Mouse (Mus musculus) lung, embryonic 15.5 days (tissue): ENCODE measurements around the gene Gm44503. TPM values are rescaled to one million over a fixed set of nuclear protein-coding genes. Genes with fewer than 3 reads are reported as not detected.

Source experiments
- ATAC-seq: fragments of 200-750 bp; cut with Nextera tagmentation; 2 replicates; pipeline ENCODE4 v1.8.0; 2017; ENCODE audit warnings: moderate number of reproducible peaks, borderline replicate concordance; ENCODE audit not compliant: low FRiP score, low TSS enrichment; ENCODE audit errors: extremely low read depth
- H3K27ac ChIP-seq: fragments of 300-500 bp; sonication (generic); 2 replicates; pipeline ENCODE4 v1.5.1; 2015; ENCODE audit warnings: moderate library complexity, mild to moderate bottlenecking, inconsistent platforms
- H3K27me3 ChIP-seq: fragments of 300-500 bp; sonication (generic); 2 replicates; pipeline ENCODE4 v1.6.1; 2015; ENCODE audit warnings: inconsistent platforms
- H3K36me3 ChIP-seq: fragments of 300-500 bp; sonication (generic); 2 replicates; pipeline ENCODE4 v1.6.1; 2015; ENCODE audit warnings: inconsistent platforms
- H3K4me1 ChIP-seq: fragments of 300-500 bp; sonication (generic); 2 replicates; pipeline ENCODE4 v1.6.1; 2015; ENCODE audit warnings: inconsistent platforms
- H3K4me2 ChIP-seq: fragments of 300-500 bp; sonication (generic); 2 replicates; pipeline ENCODE4 v1.6.1; 2015; ENCODE audit warnings: inconsistent platforms, mild to moderate bottlenecking, moderate library complexity
- H3K4me3 ChIP-seq: fragments of 300-500 bp; sonication (generic); 2 replicates; pipeline ENCODE4 v1.5.1; 2015; ENCODE audit warnings: mild to moderate bottlenecking, inconsistent platforms
- H3K9ac ChIP-seq: fragments of 300-500 bp; sonication (generic); 2 replicates; pipeline ENCODE4 v1.6.1; 2015; ENCODE audit warnings: inconsistent platforms
- H3K9me3 ChIP-seq: fragments of 300-500 bp; sonication (generic); 2 replicates; pipeline ENCODE4 v1.6.1; 2016; ENCODE audit warnings: inconsistent platforms
- WGBS: fragments of 180-500 bp; shearing (Covaris S2); methylation state at CpG from one replicate; pipeline ENCODE4 v1.1.7; 2015; 5-methylcytosine and 5-hydroxymethylcytosine counted together
- polyA plus RNA-seq: library from polyadenylated mRNA; unstranded; fragments of >200 nt; fragmentation: Nextera tagmentation; extraction: Ambion mirVana; gene quantifications from 2 replicates; pipeline ENCODE4 v1.2.1, GENCODE M21; 2015

Gene Gm44503
- polyA plus RNA-seq, 1 experiment from 2014 or later: not detected

GRCm38 (mm10) chr9:72944286-72944685 lies 14.4 kb upstream of the Gm44503 start:
- no peaks in the 10 kb centered on the region for H3K9me3 ChIP-seq
- H3K27ac ChIP-seq: no peak overlapping the region
- H3K36me3 ChIP-seq: peaks cover 24% of the 10 kb centered on the region
- no peak overlapping the region for H3K4me2 ChIP-seq
- 85% methylated on average over 13 of the region's 13 CpGs for WGBS
- no peak overlapping the region for H3K9ac ChIP-seq
- no peak for ATAC-seq
- no peaks in the 10 kb centered on the region for H3K27me3 ChIP-seq
- H3K4me3 ChIP-seq: no peak overlapping the region
- H3K4me1 ChIP-seq: no peaks in the 10 kb centered on the region

DNA sequence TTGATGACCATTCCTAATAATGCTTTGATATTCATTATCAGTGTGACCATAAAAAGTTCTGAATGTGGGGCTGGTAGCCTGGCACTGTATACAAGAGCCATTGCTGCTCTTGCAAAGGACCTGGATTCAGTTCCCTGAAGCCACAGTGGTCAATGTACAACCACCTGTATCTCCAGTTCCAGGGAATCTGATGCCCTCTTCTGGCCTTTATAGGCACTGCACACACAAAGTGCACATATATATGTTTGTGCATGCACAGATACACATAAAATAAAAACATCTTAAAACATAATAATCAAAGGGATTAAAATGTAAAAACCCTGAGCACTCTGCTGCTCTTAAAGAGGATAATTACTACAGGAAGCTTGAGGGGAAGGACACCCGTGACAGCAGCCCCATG lies 11.6 kb upstream of the Gm44503 start:
- Histone ChIP-seq H3K36me3 (peaks cover 24% of the 10 kb centered on the region), H3K4me2 (no peak overlapping the region), H3K9me3 (no peaks in the 10 kb centered on the region), H3K27ac (no peak overlapping the region), H3K9ac (no peak overlapping the region), H3K4me1 (no peaks in the 10 kb centered on the region), H3K4me3 (no peak overlapping the region), H3K27me3 (no peaks in the 10 kb centered on the region)
- no peak for ATAC-seq
- WGBS: 94% methylated on average over 1 of the region's 1 CpGs

DNA sequence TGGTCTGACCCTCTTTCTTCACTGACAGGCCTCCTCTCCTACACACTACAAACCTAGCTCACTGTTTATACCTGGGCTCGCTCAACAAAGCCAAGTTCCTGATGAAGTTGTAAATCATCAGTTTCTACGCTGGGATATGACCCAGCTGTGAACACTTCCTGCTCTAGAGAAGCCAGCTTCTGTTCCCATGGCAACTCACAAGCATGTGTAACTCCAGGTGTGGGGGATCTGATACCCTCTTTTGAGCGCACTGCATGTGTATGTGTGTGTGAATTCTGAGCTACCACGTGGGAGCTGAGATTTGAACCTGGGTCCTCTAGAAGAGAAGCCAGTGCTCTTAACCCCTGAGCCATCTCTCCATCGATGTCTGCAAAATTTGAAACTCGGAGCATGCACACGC lies 9.1 kb upstream of the Gm44503 start:
- ATAC-seq: no peak
- 57% methylated on average over 7 of the region's 7 CpGs for WGBS
- Histone ChIP-seq H3K27ac (no peak overlapping the region), H3K9ac (no peak overlapping the region), H3K9me3 (no peaks in the 10 kb centered on the region), H3K4me2 (no peak overlapping the region), H3K27me3 (no peaks in the 10 kb centered on the region), H3K4me3 (no peak overlapping the region), H3K36me3 (peaks cover 21% of the 10 kb centered on the region), H3K4me1 (no peaks in the 10 kb centered on the region)

DNA sequence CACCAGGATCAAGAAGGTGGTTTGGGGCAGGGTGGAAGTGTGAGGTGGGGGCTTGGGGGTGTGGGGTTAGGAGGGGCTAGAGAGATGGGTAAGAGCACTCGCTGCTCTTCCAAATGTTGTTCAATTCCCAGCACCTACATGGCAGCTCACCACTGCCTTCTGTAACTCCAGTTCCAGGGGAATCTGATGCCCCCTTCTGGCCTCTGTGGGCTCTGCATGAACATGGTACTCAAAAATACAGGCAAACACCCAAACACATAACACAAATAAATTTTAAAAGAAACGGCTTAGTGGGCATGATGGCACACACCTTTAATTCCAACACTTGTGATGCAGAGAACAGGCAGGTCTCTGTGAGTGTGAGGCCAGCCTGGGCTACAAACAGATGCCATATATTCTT lies 3.9 kb upstream of the Gm44503 start:
- WGBS: 40% methylated on average over 2 of the region's 2 CpGs
- no peak for ATAC-seq

DNA sequence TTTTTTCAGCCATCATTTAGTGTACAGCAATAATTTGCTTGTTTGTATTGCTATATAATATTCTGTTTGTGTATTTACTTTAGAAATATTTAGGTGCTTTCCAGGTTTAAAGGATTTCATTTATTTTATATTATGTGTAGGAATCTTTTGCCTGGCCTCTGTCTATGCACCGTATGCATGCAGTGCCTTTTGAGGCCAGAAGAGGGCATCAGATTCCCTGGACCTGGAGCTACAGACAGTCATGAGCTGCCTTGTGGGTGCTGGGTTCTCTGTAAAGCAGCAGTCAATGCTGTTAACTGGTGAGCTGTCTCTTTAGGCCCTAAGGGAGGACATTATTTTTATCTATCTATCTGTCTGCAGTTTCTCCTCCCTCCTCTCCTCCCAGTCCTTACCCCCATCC lies 3.1 kb upstream of the Gm44503 start:
- WGBS: 16% methylated on average over 1 of the region's 1 CpGs
- Histone ChIP-seq H3K27ac (no peak overlapping the region), H3K4me2 (no peak overlapping the region), H3K4me1 (no peaks in the 10 kb centered on the region), H3K9ac (no peak overlapping the region), H3K36me3 (no peaks in the 10 kb centered on the region), H3K9me3 (no peaks in the 10 kb centered on the region), H3K27me3 (no peaks in the 10 kb centered on the region), H3K4me3 (no peak overlapping the region)
- ATAC-seq: no peak

More for the DNA sequence above, 3.9 kb upstream of the Gm44503 start:
- Histone ChIP-seq H3K27ac (no peak overlapping the region), H3K36me3 (no peaks in the 10 kb centered on the region), H3K9ac (no peak overlapping the region), H3K4me2 (no peak overlapping the region), H3K4me3 (no peak overlapping the region), H3K27me3 (no peaks in the 10 kb centered on the region), H3K4me1 (no peaks in the 10 kb centered on the region), H3K9me3 (no peaks in the 10 kb centered on the region)

- Histone ChIP-seq H3K4me3 (no peak overlapping the region), H3K9me3 (no peaks in the 10 kb centered on the region), H3K27me3 (no peaks in the 10 kb centered on the region), H3K4me2 (no peak overlapping the region), H3K9ac (no peak overlapping the region), H3K36me3 (no peaks in the 10 kb centered on the region), H3K27ac (no peak overlapping the region), H3K4me1 (no peaks in the 10 kb centered on the region)
- WGBS: 52% methylated on average over 8 of the region's 8 CpGs
- ATAC-seq: no peak
Observed at GRCm38 (mm10) chr9:72961346-72961745, 2.7 kb downstream of the Gm44503 start.

GRCm38 (mm10) chr9:72961959-72962358 lies 3.3 kb downstream of the Gm44503 start:
- ATAC-seq: no peak
- Histone ChIP-seq H3K27me3 (no peaks in the 10 kb centered on the region), H3K36me3 (no peaks in the 10 kb centered on the region), H3K4me2 (no peak overlapping the region), H3K9ac (no peak overlapping the region), H3K27ac (no peak overlapping the region), H3K9me3 (no peaks in the 10 kb centered on the region), H3K4me1 (no peaks in the 10 kb centered on the region), H3K4me3 (no peak overlapping the region)
- 75% methylated on average over 15 of the region's 15 CpGs for WGBS

GRCm38 (mm10) chr9:72968349-72969061 lies 9.9 kb downstream of the Gm44503 start:
- no peak overlapping the region for H3K4me2 ChIP-seq
- 28% methylated on average over 11 of the region's 11 CpGs for WGBS

DNA sequence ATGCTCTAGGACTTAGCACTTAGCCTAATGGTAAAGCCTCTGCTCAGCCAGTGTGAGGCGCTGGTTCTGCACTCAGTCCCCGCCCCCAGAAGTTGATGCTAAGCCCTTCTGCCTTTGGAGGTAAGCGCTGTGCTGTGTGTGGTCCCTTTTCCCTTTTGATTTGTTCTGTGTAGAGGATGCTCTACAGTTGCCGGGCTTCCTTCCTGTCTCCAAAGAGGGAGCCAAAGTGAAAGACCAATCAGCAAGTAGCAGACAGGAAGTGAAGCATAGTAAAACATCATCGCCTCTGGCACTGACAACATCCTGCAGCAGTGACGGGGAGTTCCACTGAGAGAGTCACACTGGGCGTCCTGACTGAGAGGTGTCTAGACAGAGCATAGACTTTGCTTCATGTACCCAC lies 11.2 kb downstream of the Gm44503 start:
- no peak overlapping the region for H3K9ac ChIP-seq
- 0 out of 2 replicates have a peak, but pooled peaks have one; percentile 27 for ATAC-seq
- no peaks in the 10 kb centered on the region for H3K36me3 ChIP-seq
- no peak overlapping the region for H3K4me3 ChIP-seq
- no peaks in the 10 kb centered on the region for H3K9me3 ChIP-seq
- no peaks in the 10 kb centered on the region for H3K4me1 ChIP-seq
- WGBS: 68% methylated on average over 7 of the region's 7 CpGs
- H3K27me3 ChIP-seq: no peaks in the 10 kb centered on the region
- H3K4me2 ChIP-seq: no peak overlapping the region
- H3K27ac ChIP-seq: no peak overlapping the region

More at GRCm38 (mm10) chr9:72968349-72969061, 9.9 kb downstream of the Gm44503 start:
- Histone ChIP-seq H3K36me3 (no peaks in the 10 kb centered on the region), H3K4me3 (no peak overlapping the region), H3K27me3 (no peaks in the 10 kb centered on the region), H3K9me3 (no peaks in the 10 kb centered on the region), H3K4me1 (no peaks in the 10 kb centered on the region), H3K9ac (no peak overlapping the region), H3K27ac (no peak overlapping the region)
- ATAC-seq: no peak

- H3K9me3 ChIP-seq: no peaks in the 10 kb centered on the region
- no peaks in the 10 kb centered on the region for H3K4me1 ChIP-seq
- no peak overlapping the region for H3K27ac ChIP-seq
- 74% methylated on average over 5 of the region's 5 CpGs for WGBS
- no peaks in the 10 kb centered on the region for H3K27me3 ChIP-seq
- H3K4me2 ChIP-seq: no peak overlapping the region
- H3K9ac ChIP-seq: no peak overlapping the region
- no peaks in the 10 kb centered on the region for H3K36me3 ChIP-seq
- no peak overlapping the region for H3K4me3 ChIP-seq
- no peak for ATAC-seq
Observed at GRCm38 (mm10) chr9:72972435-72972834, 13.8 kb downstream of the Gm44503 start.

DNA sequence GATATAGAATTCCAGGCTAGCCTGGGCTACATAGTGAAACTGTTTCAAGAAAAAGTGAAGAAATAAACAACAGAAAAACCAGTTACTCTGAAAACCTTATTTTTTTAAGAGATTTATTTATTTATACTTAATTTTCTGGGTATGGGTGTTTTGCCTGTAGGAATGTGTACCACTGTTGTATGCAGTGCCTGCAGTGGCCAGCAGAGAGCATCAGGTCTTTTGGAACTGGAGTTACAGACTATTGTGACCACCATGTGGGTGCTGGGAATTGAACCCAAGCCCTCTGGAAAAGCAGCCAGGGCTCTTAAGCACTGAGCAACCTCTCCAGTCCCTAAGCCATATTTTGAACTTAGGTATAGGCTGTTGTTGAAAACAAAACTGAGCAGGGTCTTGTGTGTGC lies 14.3 kb downstream of the Gm44503 start:
- H3K9ac ChIP-seq: no peak overlapping the region
- no peak for ATAC-seq
- H3K27ac ChIP-seq: no peak overlapping the region
- no peak overlapping the region for H3K4me3 ChIP-seq
- H3K36me3 ChIP-seq: no peaks in the 10 kb centered on the region
- no peaks in the 10 kb centered on the region for H3K9me3 ChIP-seq
- no peak overlapping the region for H3K4me2 ChIP-seq
- H3K27me3 ChIP-seq: no peaks in the 10 kb centered on the region
- H3K4me1 ChIP-seq: no peaks in the 10 kb centered on the region

GRCm38 (mm10) chr9:72974734-72975133 lies 16.1 kb downstream of the Gm44503 start:
- Histone ChIP-seq H3K9me3 (no peaks in the 10 kb centered on the region), H3K9ac (no peak overlapping the region), H3K4me3 (no peak overlapping the region), H3K4me2 (no peak overlapping the region), H3K27me3 (no peaks in the 10 kb centered on the region), H3K4me1 (no peaks in the 10 kb centered on the region), H3K27ac (no peak overlapping the region), H3K36me3 (no peaks in the 10 kb centered on the region)
- ATAC-seq: no peak
- 81% methylated on average over 5 of the region's 5 CpGs for WGBS

GRCm38 (mm10) chr9:72975242-72975641 lies 16.6 kb downstream of the Gm44503 start:
- no peak for ATAC-seq

More at GRCm38 (mm10) chr9:72975242-72975641, 16.6 kb downstream of the Gm44503 start:
- Histone ChIP-seq H3K4me2 (no peak overlapping the region), H3K9me3 (no peaks in the 10 kb centered on the region), H3K4me1 (no peaks in the 10 kb centered on the region), H3K27me3 (no peaks in the 10 kb centered on the region), H3K4me3 (no peak overlapping the region), H3K36me3 (no peaks in the 10 kb centered on the region), H3K9ac (no peak overlapping the region), H3K27ac (no peak overlapping the region)
- 84% methylated on average over 1 of the region's 1 CpGs for WGBS
